Mouse (Mus musculus): Measurements from ENCODE around the gene Elmo1. TPM values are rescaled to one million over a fixed set of nuclear protein-coding genes. Genes with fewer than 3 reads are reported as not detected.

The Elmo1 gene
- polyA plus RNA-seq, 1 experiment: not detected

- WGBS: 87% methylated on average over 6 of the region's 6 CpGs
- Histone ChIP-seq H3K27ac (ENCODE audit: insufficient read depth, low read depth, low read length) (no peak overlapping the region), H3K4me1 (ENCODE audit: control insufficient read depth, insufficient read depth, low read length) (no peaks in the 10 kb centered on the region), H3K4me3 (ENCODE audit: insufficient read depth, low read depth, low read length) (no peak overlapping the region)
- no peak for TF ChIP-seq CTCF (IDR thresholded peaks at IDR 0.05; ENCODE audit: insufficient read depth, low read depth, low read length)
- TF ChIP-seq POLR2A (IDR thresholded peaks at IDR 0.05; ENCODE audit: insufficient read depth, low read depth, low read length): no peak
These were observed 101.7 kb downstream of the Elmo1 start for GRCm38 (mm10) chr13:20192009-20192584.

- Histone ChIP-seq H3K4me1 (ENCODE audit: control insufficient read depth, insufficient read depth, low read length) (no peaks in the 10 kb centered on the region), H3K27ac (ENCODE audit: insufficient read depth, low read depth, low read length) (no peak overlapping the region), H3K4me3 (ENCODE audit: insufficient read depth, low read depth, low read length) (no peak overlapping the region)
- TF ChIP-seq POLR2A (IDR thresholded peaks at IDR 0.05; ENCODE audit: insufficient read depth, low read depth, low read length) (no peak), CTCF (IDR thresholded peaks at IDR 0.05; ENCODE audit: insufficient read depth, low read depth, low read length) (no peak)
- 69% methylated on average over 2 of the region's 2 CpGs for WGBS
These were observed 110.2 kb downstream of the Elmo1 start for GRCm38 (mm10) chr13:20200582-20200981.

- no peak overlapping the region for H3K4me3 ChIP-seq (ENCODE audit: insufficient read depth, low read depth, low read length)
- TF ChIP-seq CTCF (IDR thresholded peaks at IDR 0.05; ENCODE audit: insufficient read depth, low read depth, low read length): no peak
- TF ChIP-seq POLR2A (IDR thresholded peaks at IDR 0.05; ENCODE audit: insufficient read depth, low read depth, low read length): no peak
- H3K27ac ChIP-seq (ENCODE audit: insufficient read depth, low read depth, low read length): no peak overlapping the region
- 93% methylated on average over 4 of the region's 4 CpGs for WGBS
- 0 out of 2 replicates have a peak, but pooled peaks cover 3% of the 10 kb centered on the region for H3K4me1 ChIP-seq (ENCODE audit: control insufficient read depth, insufficient read depth, low read length)
These were observed 112.2 kb downstream of the Elmo1 start for GRCm38 (mm10) chr13:20202617-20203016.

GRCm38 (mm10) chr13:20204165-20204564 lies 113.8 kb downstream of the Elmo1 start:
- H3K4me3 ChIP-seq (ENCODE audit: insufficient read depth, low read depth, low read length): no peak overlapping the region
- no peak overlapping the region for H3K27ac ChIP-seq (ENCODE audit: insufficient read depth, low read depth, low read length)
- TF ChIP-seq POLR2A (IDR thresholded peaks at IDR 0.05; ENCODE audit: insufficient read depth, low read depth, low read length) (no peak), CTCF (IDR thresholded peaks at IDR 0.05; ENCODE audit: insufficient read depth, low read depth, low read length) (no peak)
- H3K4me1 ChIP-seq (ENCODE audit: control insufficient read depth, insufficient read depth, low read length): peaks cover 7% of the 10 kb centered on the region; the same call in 1 of the 2 replicates

GRCm38 (mm10) chr13:20205007-20205745 lies 114.8 kb downstream of the Elmo1 start:
- WGBS: 78% methylated on average over 12 of the region's 12 CpGs
- no peak overlapping the region for H3K27ac ChIP-seq (ENCODE audit: insufficient read depth, low read depth, low read length)
- H3K4me1 ChIP-seq (ENCODE audit: control insufficient read depth, insufficient read depth, low read length): peaks cover 7% of the 10 kb centered on the region; the same call in 1 of the 2 replicates
- no peak overlapping the region for H3K4me3 ChIP-seq (ENCODE audit: insufficient read depth, low read depth, low read length)
- no peak for TF ChIP-seq POLR2A (IDR thresholded peaks at IDR 0.05; ENCODE audit: insufficient read depth, low read depth, low read length)
- TF ChIP-seq CTCF (IDR thresholded peaks at IDR 0.05; ENCODE audit: insufficient read depth, low read depth, low read length): no peak

- no peak overlapping the region for H3K27ac ChIP-seq (ENCODE audit: insufficient read depth, low read depth, low read length)
- peaks cover 7% of the 10 kb centered on the region; the same call in 1 of the 2 replicates for H3K4me1 ChIP-seq (ENCODE audit: control insufficient read depth, insufficient read depth, low read length)
- no peak for TF ChIP-seq POLR2A (IDR thresholded peaks at IDR 0.05; ENCODE audit: insufficient read depth, low read depth, low read length)
- TF ChIP-seq CTCF (IDR thresholded peaks at IDR 0.05; ENCODE audit: insufficient read depth, low read depth, low read length): no peak
- H3K4me3 ChIP-seq (ENCODE audit: insufficient read depth, low read depth, low read length): no peak overlapping the region
- WGBS: 68% methylated on average over 2 of the region's 2 CpGs
These were observed 115.3 kb downstream of the Elmo1 start for GRCm38 (mm10) chr13:20205746-20206145.

- 65% methylated on average over 5 of the region's 5 CpGs for WGBS
- Histone ChIP-seq H3K27ac (ENCODE audit: insufficient read depth, low read depth, low read length) (no peak overlapping the region), H3K4me1 (ENCODE audit: control insufficient read depth, insufficient read depth, low read length) (peaks cover 7% of the 10 kb centered on the region; the same call in 1 of the 2 replicates), H3K4me3 (ENCODE audit: insufficient read depth, low read depth, low read length) (no peak overlapping the region)
- TF ChIP-seq CTCF (IDR thresholded peaks at IDR 0.05; ENCODE audit: insufficient read depth, low read depth, low read length) (no peak), POLR2A (IDR thresholded peaks at IDR 0.05; ENCODE audit: insufficient read depth, low read depth, low read length) (no peak)
These were observed 116.7 kb downstream of the Elmo1 start for GRCm38 (mm10) chr13:20207126-20207525.

GRCm38 (mm10) chr13:20207950-20208642 lies 117.7 kb downstream of the Elmo1 start:
- no peak overlapping the region for H3K27ac ChIP-seq (ENCODE audit: insufficient read depth, low read depth, low read length)
- WGBS: 73% methylated on average over 7 of the region's 7 CpGs
- no peak for TF ChIP-seq POLR2A (IDR thresholded peaks at IDR 0.05; ENCODE audit: insufficient read depth, low read depth, low read length)
- TF ChIP-seq CTCF (IDR thresholded peaks at IDR 0.05; ENCODE audit: insufficient read depth, low read depth, low read length): no peak
- H3K4me1 ChIP-seq (ENCODE audit: control insufficient read depth, insufficient read depth, low read length): peaks cover 7% of the 10 kb centered on the region; the same call in 1 of the 2 replicates
- H3K4me3 ChIP-seq (ENCODE audit: insufficient read depth, low read depth, low read length): no peak overlapping the region

GRCm38 (mm10) chr13:20208867-20209266 lies 118.5 kb downstream of the Elmo1 start:
- Histone ChIP-seq H3K4me1 (ENCODE audit: control insufficient read depth, insufficient read depth, low read length) (peaks cover 7% of the 10 kb centered on the region; the same call in 1 of the 2 replicates), H3K4me3 (ENCODE audit: insufficient read depth, low read depth, low read length) (no peak overlapping the region), H3K27ac (ENCODE audit: insufficient read depth, low read depth, low read length) (no peak overlapping the region)
- 93% methylated on average over 5 of the region's 5 CpGs for WGBS
- TF ChIP-seq CTCF (IDR thresholded peaks at IDR 0.05; ENCODE audit: insufficient read depth, low read depth, low read length) (no peak), POLR2A (IDR thresholded peaks at IDR 0.05; ENCODE audit: insufficient read depth, low read depth, low read length) (no peak)

Measured in olfactory bulb, adult 2 months (tissue).